Mouse (Mus musculus) kidney, postnatal 0 days (tissue): ENCODE data around the gene Id3. TPM values are rescaled to one million over a fixed set of nuclear protein-coding genes. Genes with fewer than 3 reads are reported as not detected.

Experiments
- ATAC-seq: fragments of 200-750 bp; cut with Nextera tagmentation; replicated peaks from 2 replicates; pipeline ENCODE4 v1.8.0; 2017; ENCODE audit warnings: low read depth, moderate number of reproducible peaks, moderate TSS enrichment, moderate library complexity; ENCODE audit not compliant: low FRiP score
- DNase-seq: peaks from one replicate; pipeline ENCODE4 v3.0.0-alpha.2; 2016; ENCODE audit warnings: low spot score
- H3K27ac ChIP-seq: fragments of 300-500 bp; sonication (generic); 2 replicates; pipeline ENCODE4 v1.5.1; 2014; ENCODE audit warnings: mild to moderate bottlenecking
- H3K27me3 ChIP-seq: fragments of 300-500 bp; sonication (generic); 2 replicates; pipeline ENCODE4 v1.6.1; 2014; ENCODE audit warnings: low read length, mixed read lengths; ENCODE audit not compliant: insufficient read depth
- H3K36me3 ChIP-seq: fragments of 300-500 bp; sonication (generic); 2 replicates; pipeline ENCODE4 v1.6.1; 2014; ENCODE audit warnings: low read length, mixed read lengths; ENCODE audit not compliant: insufficient read depth
- H3K4me1 ChIP-seq: fragments of 300-500 bp; sonication (generic); replicated peaks from 2 replicates; pipeline ENCODE4 v1.6.1; 2014; ENCODE audit warnings: antibody characterized with exemption, low read length, mixed read lengths; ENCODE audit not compliant: insufficient read depth
- H3K4me2 ChIP-seq: fragments of 300-500 bp; sonication (generic); 2 replicates; pipeline ENCODE4 v1.6.1; 2014; ENCODE audit warnings: mild to moderate bottlenecking, low read length, moderate library complexity, mixed read lengths
- H3K4me3 ChIP-seq: fragments of 300-500 bp; sonication (generic); replicated peaks from 2 replicates; pipeline ENCODE4 v1.5.1; 2014; ENCODE audit warnings: low read depth, low read length
- H3K9ac ChIP-seq: fragments of 300-500 bp; sonication (generic); 2 replicates; pipeline ENCODE4 v1.6.1; 2014; ENCODE audit warnings: low read depth, low read length
- H3K9me3 ChIP-seq: fragments of 300-500 bp; sonication (generic); replicated peaks from 2 replicates; pipeline ENCODE4 v1.6.1; 2016; ENCODE audit warnings: low read length, inconsistent platforms, mixed read lengths
- CTCF ChIP-seq: IDR thresholded peaks from 2 replicates; pipeline ENCODE4 v1.5.1; 2016; ENCODE audit warnings: antibody characterized with exemption, low read depth, mild to moderate bottlenecking, moderate library complexity
- WGBS: fragments of 180-500 bp; shearing (Covaris S2); extraction: QIAGEN DNeasy Blood & Tissue Kit; methylation state at CpG from one replicate; pipeline ENCODE4 v1.1.7; 2014; 5-methylcytosine and 5-hydroxymethylcytosine counted together
- polyA plus RNA-seq: library from polyadenylated mRNA; unstranded; fragments of >200 nt; fragmentation: Nextera tagmentation; extraction: Ambion mirVana; gene quantifications from 2 replicates; pipeline ENCODE4 v1.2.1, GENCODE M21; 2015

The Id3 gene
- polyA plus RNA-seq, 1 experiment from 2014 or later = 829 TPM

- DNase-seq (no peak), ATAC-seq (no peak)
- H3K9me3 ChIP-seq = no peaks in the 10 kb centered on the region
- no peak overlapping the region for H3K4me3 ChIP-seq
- H3K9ac ChIP-seq = no peak overlapping the region
- no peak overlapping the region for H3K27ac ChIP-seq
- no peak overlapping the region for H3K4me2 ChIP-seq
- no peaks in the 10 kb centered on the region for H3K27me3 ChIP-seq
- no peaks in the 10 kb centered on the region for H3K36me3 ChIP-seq
- TF ChIP-seq CTCF = no peak
- 60% methylated on average over 8 of the region's 8 CpGs for WGBS
- H3K4me1 ChIP-seq = no peaks in the 10 kb centered on the region
Measured at GRCm38 (mm10) chr4:136164981-136165380, 21.7 kb downstream of the Id3 start.

GRCm38 (mm10) chr4:136167701-136168100 is 24.4 kb downstream of the Id3 start:
- no peak overlapping the region for H3K4me2 ChIP-seq
- no peak for TF ChIP-seq CTCF
- peaks cover 1% of the 10 kb centered on the region; the same call in 1 of the 2 replicates for H3K4me1 ChIP-seq
- no peaks in the 10 kb centered on the region for H3K27me3 ChIP-seq
- H3K36me3 ChIP-seq = no peaks in the 10 kb centered on the region
- ATAC-seq (no peak), DNase-seq (no peak)
- no peaks in the 10 kb centered on the region for H3K9me3 ChIP-seq
- no peak overlapping the region for H3K27ac ChIP-seq
- no peak overlapping the region for H3K9ac ChIP-seq
- 82% methylated on average over 3 of the region's 3 CpGs for WGBS
- no peak overlapping the region for H3K4me3 ChIP-seq

- TF ChIP-seq CTCF = no peak
- no peak for DNase-seq
- 61% methylated on average over 4 of the region's 4 CpGs for WGBS
- Histone ChIP-seq H3K9me3 (no peaks in the 10 kb centered on the region), H3K4me3 (no peak overlapping the region), H3K27me3 (no peaks in the 10 kb centered on the region), H3K27ac (no peak overlapping the region), H3K36me3 (no peaks in the 10 kb centered on the region), H3K4me1 (peaks cover 12% of the 10 kb centered on the region; the same call in 1 of the 2 replicates), H3K4me2 (no peak overlapping the region), H3K9ac (no peak overlapping the region)
- no peak for ATAC-seq
Measured at GRCm38 (mm10) chr4:136170401-136170800, 27.1 kb downstream of the Id3 start.

GRCm38 (mm10) chr4:136171455-136171854 is 28.2 kb downstream of the Id3 start:
- Histone ChIP-seq H3K9ac (peak overlapping the region; percentile 15; the same call in 1 of the 2 replicates), H3K4me3 (peak overlapping the region; percentile 71), H3K9me3 (no peaks in the 10 kb centered on the region), H3K36me3 (no peaks in the 10 kb centered on the region), H3K4me2 (peak overlapping the region; percentile 96), H3K27me3 (no peaks in the 10 kb centered on the region), H3K4me1 (peaks cover 12% of the 10 kb centered on the region; the same call in 1 of the 2 replicates), H3K27ac (no peak overlapping the region)
- 20% methylated on average over 12 of the region's 12 CpGs for WGBS
- peak; percentile 20 for DNase-seq
- no peak for TF ChIP-seq CTCF
- ATAC-seq = no peak

GRCm38 (mm10) chr4:136172011-136172541 is 28.8 kb downstream of the Id3 start, which contains the start of gene E2f2:
E2f2 (plus strand) TSS chr4:136172394.
- Histone ChIP-seq H3K4me3 (peak within 1 kb of the TSS; percentile 71), H3K27ac (peak within 1 kb of the TSS; percentile 9; the same call in 1 of the 2 replicates), H3K4me1 (peaks cover 12% of the 10 kb centered on the region; the same call in 1 of the 2 replicates), H3K27me3 (no peaks in the 10 kb centered on the region), H3K4me2 (peak within 1 kb of the TSS; percentile 96), H3K9me3 (no peaks in the 10 kb centered on the region), H3K36me3 (no peaks in the 10 kb centered on the region), H3K9ac (peak within 1 kb of the TSS; percentile 69)
- ATAC-seq (peak; percentile 14; the same call in 1 of the 2 replicates), DNase-seq (peak; percentile 92)
- under 1% methylated on average over 35 of the region's 35 CpGs for WGBS
- no peak for TF ChIP-seq CTCF

- ATAC-seq = peak; percentile 30; the same call in 1 of the 2 replicates
- Histone ChIP-seq H3K4me1 (peaks cover 12% of the 10 kb centered on the region; the same call in 1 of the 2 replicates), H3K9me3 (no peaks in the 10 kb centered on the region), H3K4me2 (peak overlapping the region; percentile 96), H3K4me3 (peak overlapping the region; percentile 71), H3K27me3 (no peaks in the 10 kb centered on the region), H3K36me3 (no peaks in the 10 kb centered on the region), H3K27ac (peak overlapping the region; percentile 9; the same call in 1 of the 2 replicates), H3K9ac (peak overlapping the region; percentile 69)
- under 1% methylated on average over 60 of the region's 67 CpGs for WGBS
- DNase-seq = peak; percentile 54
- TF ChIP-seq CTCF = no peak
Measured at GRCm38 (mm10) chr4:136172542-136173209, 29.4 kb downstream of the Id3 start.
